Mouse (Mus musculus) liver, embryonic 15.5 days (tissue): Measurements from ENCODE around the gene Rpap1. TPM values are rescaled to one million over a fixed set of nuclear protein-coding genes. Genes with fewer than 3 reads are reported as not detected.
A peak's percentile ranks its signal among the peaks of the same experiment; 100 is the strongest.

ENCODE experiments used
- ATAC-seq: fragments of 200-750 bp; cut with Nextera tagmentation; 2 replicates; pipeline ENCODE4 v1.8.0; 2017; ENCODE audit warnings: moderate number of reproducible peaks, mild to moderate bottlenecking, moderate library complexity; ENCODE audit not compliant: insufficient read depth
- H3K27ac ChIP-seq: fragments of 300-500 bp; sonication (generic); replicated peaks from 2 replicates; pipeline ENCODE4 v1.5.1; 2015; ENCODE audit warnings: mild to moderate bottlenecking, inconsistent platforms
- H3K27me3 ChIP-seq: fragments of 300-500 bp; sonication (generic); 2 replicates; pipeline ENCODE4 v1.6.1; 2015; ENCODE audit warnings: mild to moderate bottlenecking, inconsistent platforms
- H3K36me3 ChIP-seq: fragments of 300-500 bp; sonication (generic); replicated peaks from 2 replicates; pipeline ENCODE4 v1.6.1; 2015; ENCODE audit warnings: moderate library complexity, mild to moderate bottlenecking, inconsistent platforms
- H3K4me1 ChIP-seq: fragments of 300-500 bp; sonication (generic); replicated peaks from 2 replicates; pipeline ENCODE4 v1.6.1; 2015; ENCODE audit warnings: inconsistent platforms
- H3K4me2 ChIP-seq: fragments of 300-500 bp; sonication (generic); 2 replicates; pipeline ENCODE4 v1.6.1; 2015; ENCODE audit warnings: moderate library complexity, mild to moderate bottlenecking, inconsistent platforms
- H3K4me3 ChIP-seq: fragments of 300-500 bp; sonication (generic); replicated peaks from 2 replicates; pipeline ENCODE4 v1.5.1; 2015; ENCODE audit warnings: mild to moderate bottlenecking, inconsistent platforms
- H3K9ac ChIP-seq: fragments of 300-500 bp; sonication (generic); 2 replicates; pipeline ENCODE4 v1.6.1; 2015; ENCODE audit warnings: moderate library complexity, mild to moderate bottlenecking, inconsistent platforms
- H3K9me3 ChIP-seq: fragments of 300-500 bp; sonication (generic); replicated peaks from 2 replicates; pipeline ENCODE4 v1.6.1; 2016; ENCODE audit warnings: inconsistent platforms
- WGBS: fragments of 180-500 bp; shearing (Covaris S2); methylation state at CpG from one replicate; pipeline ENCODE4 v1.1.7; 2015; ENCODE audit warnings: mixed read lengths; ENCODE audit not compliant: insufficient replicate concordance; 5-methylcytosine and 5-hydroxymethylcytosine counted together
- polyA plus RNA-seq: library from polyadenylated mRNA; unstranded; fragments of >200 nt; fragmentation: Nextera tagmentation; extraction: Ambion mirVana; gene quantifications from 2 replicates; pipeline ENCODE4 v1.2.1, GENCODE M21; 2015

Gene Rpap1
- polyA plus RNA-seq, 1 experiment from 2014 or later: 9.1 TPM

- Histone ChIP-seq H3K9me3 (no peaks in the 10 kb centered on the region), H3K4me3 (no peak overlapping the region), H3K27me3 (peaks cover 86% of the 10 kb centered on the region), H3K27ac (no peak overlapping the region), H3K4me1 (peaks cover 15% of the 10 kb centered on the region), H3K4me2 (0 out of 2 replicates have a peak overlapping the region, but pooled peaks have one; percentile 82), H3K36me3 (no peaks in the 10 kb centered on the region), H3K9ac (no peak overlapping the region)
- no peak for ATAC-seq
- WGBS: 8% methylated on average over 13 of the region's 13 CpGs
Measured at GRCm38 (mm10) chr2:119798246-119798927, 11.1 kb upstream of the Rpap1 start.

- Histone ChIP-seq H3K9ac (no peak within 1 kb of the TSS), H3K4me3 (no peak within 1 kb of the TSS), H3K27me3 (peaks cover 78% of the 10 kb centered on the region), H3K27ac (no peak within 1 kb of the TSS), H3K9me3 (no peaks in the 10 kb centered on the region), H3K4me1 (peaks cover 15% of the 10 kb centered on the region), H3K4me2 (no peak within 1 kb of the TSS), H3K36me3 (no peaks in the 10 kb centered on the region)
- WGBS: 53% methylated on average over 5 of the region's 5 CpGs
- ATAC-seq: no peak
Measured at GRCm38 (mm10) chr2:119797279-119797783, 10.0 kb upstream of the Rpap1 start, which contains the start of gene Tyro3. Gene Tyro3 (plus strand): TSS chr2:119797733.

GRCm38 (mm10) chr2:119789996-119790395 is 2.7 kb upstream of the Rpap1 start:
- H3K9me3 ChIP-seq: no peaks in the 10 kb centered on the region
- H3K4me3 ChIP-seq: no peak overlapping the region
- H3K36me3 ChIP-seq: no peaks in the 10 kb centered on the region
- ATAC-seq: no peak
- H3K27ac ChIP-seq: no peak overlapping the region
- H3K4me1 ChIP-seq: peaks cover 17% of the 10 kb centered on the region
- no peak overlapping the region for H3K9ac ChIP-seq
- peaks cover 19% of the 10 kb centered on the region for H3K27me3 ChIP-seq
- WGBS: 76% methylated on average over 2 of the region's 2 CpGs
- H3K4me2 ChIP-seq: no peak overlapping the region

GRCm38 (mm10) chr2:119767246-119767645 is 20.1 kb downstream of the Rpap1 start:
- Histone ChIP-seq H3K9me3 (no peaks in the 10 kb centered on the region), H3K27me3 (peaks cover 6% of the 10 kb centered on the region), H3K9ac (no peak overlapping the region), H3K36me3 (peaks cover 44% of the 10 kb centered on the region), H3K27ac (no peak overlapping the region), H3K4me2 (no peak overlapping the region), H3K4me3 (no peak overlapping the region), H3K4me1 (no peaks in the 10 kb centered on the region)
- 85% methylated on average over 6 of the region's 6 CpGs for WGBS
- ATAC-seq: no peak

GRCm38 (mm10) chr2:119763924-119764323 is 23.4 kb downstream of the Rpap1 start:
- H3K27ac ChIP-seq: no peak overlapping the region
- no peak overlapping the region for H3K4me3 ChIP-seq
- no peak overlapping the region for H3K9ac ChIP-seq
- no peak overlapping the region for H3K4me2 ChIP-seq
- H3K9me3 ChIP-seq: no peaks in the 10 kb centered on the region
- H3K4me1 ChIP-seq: peaks cover under 1% of the 10 kb centered on the region; the same call in 1 of the 2 replicates
- ATAC-seq: no peak
- 53% methylated on average over 4 of the region's 4 CpGs for WGBS
- H3K36me3 ChIP-seq: peaks cover 26% of the 10 kb centered on the region
- peaks cover 39% of the 10 kb centered on the region for H3K27me3 ChIP-seq

GRCm38 (mm10) chr2:119762276-119762675 is 25.1 kb downstream of the Rpap1 start:
- Histone ChIP-seq H3K4me1 (peaks cover 16% of the 10 kb centered on the region), H3K36me3 (peaks cover 18% of the 10 kb centered on the region), H3K9me3 (no peaks in the 10 kb centered on the region), H3K9ac (no peak overlapping the region), H3K4me2 (no peak overlapping the region), H3K27me3 (peaks cover 56% of the 10 kb centered on the region), H3K27ac (no peak overlapping the region), H3K4me3 (no peak overlapping the region)
- 47% methylated on average over 1 of the region's 1 CpGs for WGBS
- ATAC-seq: no peak

GRCm38 (mm10) chr2:119760251-119760650 is 27.1 kb downstream of the Rpap1 start, which contains the start of gene Ltk:
Gene Ltk (minus strand): TSS chr2:119760431.
- H3K27ac ChIP-seq: no peak within 1 kb of the TSS
- H3K4me1 ChIP-seq: peaks cover 16% of the 10 kb centered on the region
- 10% methylated on average over 9 of the region's 9 CpGs for WGBS
- H3K9me3 ChIP-seq: no peaks in the 10 kb centered on the region
- H3K36me3 ChIP-seq: peaks cover 13% of the 10 kb centered on the region; the same call in 1 of the 2 replicates
- ATAC-seq: no peak
- no peak within 1 kb of the TSS; the same call in 1 of the 2 replicates for H3K4me2 ChIP-seq
- no peak within 1 kb of the TSS for H3K4me3 ChIP-seq
- no peak within 1 kb of the TSS for H3K9ac ChIP-seq
- H3K27me3 ChIP-seq: peaks cover 76% of the 10 kb centered on the region

GRCm38 (mm10) chr2:119758844-119759835 is 28.2 kb downstream of the Rpap1 start:
- Histone ChIP-seq H3K4me2 (peak overlapping the region; percentile 73), H3K36me3 (0 out of 2 replicates have a peak, but pooled peaks cover 8% of the 10 kb centered on the region), H3K9me3 (no peaks in the 10 kb centered on the region), H3K9ac (no peak overlapping the region), H3K4me1 (peaks cover 16% of the 10 kb centered on the region), H3K27me3 (peaks cover 87% of the 10 kb centered on the region), H3K27ac (no peak overlapping the region), H3K4me3 (peak overlapping the region; percentile 55)
- WGBS: 5% methylated on average over 44 of the region's 44 CpGs
- ATAC-seq: no peak

- no peak overlapping the region for H3K9ac ChIP-seq
- H3K4me1 ChIP-seq: peaks cover 16% of the 10 kb centered on the region
- peak overlapping the region; percentile 55 for H3K4me3 ChIP-seq
- peak; percentile 28 for ATAC-seq
- no peaks in the 10 kb centered on the region for H3K9me3 ChIP-seq
- no peaks in the 10 kb centered on the region for H3K36me3 ChIP-seq
- WGBS: 1% methylated on average over 69 of the region's 77 CpGs
- H3K4me2 ChIP-seq: peak overlapping the region; percentile 73
- no peak overlapping the region for H3K27ac ChIP-seq
- peaks cover 96% of the 10 kb centered on the region for H3K27me3 ChIP-seq
Measured at GRCm38 (mm10) chr2:119758101-119758843, 29.1 kb downstream of the Rpap1 start.

GRCm38 (mm10) chr2:119757601-119758100 is 29.7 kb downstream of the Rpap1 start:
- no peaks in the 10 kb centered on the region for H3K9me3 ChIP-seq
- H3K4me2 ChIP-seq: peak overlapping the region; percentile 73
- H3K4me1 ChIP-seq: peaks cover 16% of the 10 kb centered on the region
- no peaks in the 10 kb centered on the region for H3K36me3 ChIP-seq
- H3K27me3 ChIP-seq: peaks cover 100% of the 10 kb centered on the region
- peak; percentile 18; the same call in 1 of the 2 replicates for ATAC-seq
- H3K27ac ChIP-seq: no peak overlapping the region
- WGBS: 6% methylated on average over 27 of the region's 31 CpGs
- H3K4me3 ChIP-seq: peak overlapping the region; percentile 55
- H3K9ac ChIP-seq: no peak overlapping the region
